Mouse (Mus musculus) liver, postnatal 0 days (tissue): Measurements from ENCODE around the gene Gde1. TPM values are rescaled to one million over a fixed set of nuclear protein-coding genes. Genes with fewer than 3 reads are reported as not detected.

ENCODE experiments used
- ATAC-seq: fragments of 200-750 bp; cut with Nextera tagmentation; 2 replicates; pipeline ENCODE4 v1.8.0; 2017; ENCODE audit warnings: mild to moderate bottlenecking, moderate library complexity
- DNase-seq: peaks from one replicate; pipeline ENCODE4 v3.0.0-alpha.2; 2016
- H3K27ac ChIP-seq: fragments of 300-500 bp; sonication (generic); 2 replicates; pipeline ENCODE4 v1.5.1; 2014; ENCODE audit warnings: antibody characterized with exemption, moderate library complexity, mild to moderate bottlenecking, low read depth
- H3K27me3 ChIP-seq: fragments of 300-500 bp; sonication (generic); 2 replicates; pipeline ENCODE4 v1.6.1; 2014; ENCODE audit warnings: low read length, control low read depth, mixed read lengths; ENCODE audit not compliant: insufficient read depth
- H3K36me3 ChIP-seq: fragments of 300-500 bp; sonication (generic); replicated peaks from 2 replicates; pipeline ENCODE4 v1.6.1; 2014; ENCODE audit warnings: mild to moderate bottlenecking, control low read depth, low read length, moderate library complexity, mixed read lengths; ENCODE audit not compliant: insufficient read depth
- H3K4me1 ChIP-seq: fragments of 300-500 bp; sonication (generic); 2 replicates; pipeline ENCODE4 v1.6.1; 2014; ENCODE audit warnings: antibody characterized with exemption, mild to moderate bottlenecking, control low read depth; ENCODE audit not compliant: insufficient read depth
- H3K4me2 ChIP-seq: fragments of 300-500 bp; sonication (generic); 2 replicates; pipeline ENCODE4 v1.6.1; 2014; ENCODE audit warnings: low read depth, mild to moderate bottlenecking, low read length, moderate library complexity, mixed read lengths
- H3K4me3 ChIP-seq: fragments of 300-500 bp; sonication (generic); 2 replicates; pipeline ENCODE4 v1.5.1; 2014; ENCODE audit warnings: low read depth, low read length
- H3K9ac ChIP-seq: fragments of 300-500 bp; sonication (generic); replicated peaks from 2 replicates; pipeline ENCODE4 v1.6.1; 2014; ENCODE audit warnings: mild to moderate bottlenecking, moderate library complexity
- H3K9me3 ChIP-seq: fragments of 300-500 bp; sonication (generic); 2 replicates; pipeline ENCODE4 v1.6.1; 2016; ENCODE audit warnings: mild to moderate bottlenecking, control low read depth, low read length, mixed read lengths
- CTCF ChIP-seq: sonication (generic); IDR thresholded peaks from 2 replicates; pipeline ENCODE4 v1.5.1; 2016; ENCODE audit warnings: antibody characterized with exemption, low read depth
- EP300 ChIP-seq: IDR thresholded peaks from 2 replicates; pipeline ENCODE4 v1.6.1; 2016; ENCODE audit warnings: antibody characterized with exemption, low read depth, mild to moderate bottlenecking
- WGBS: fragments of 180-500 bp; shearing (Covaris S2); extraction: QIAGEN DNeasy Blood & Tissue Kit; methylation state at CpG from one replicate; pipeline ENCODE4 v1.1.7; 2014; ENCODE audit not compliant: insufficient replicate concordance; 5-methylcytosine and 5-hydroxymethylcytosine counted together
- polyA plus RNA-seq: library from polyadenylated mRNA; unstranded; fragments of >200 nt; fragmentation: Nextera tagmentation; extraction: Ambion mirVana; gene quantifications from 2 replicates; pipeline ENCODE4 v1.2.1, GENCODE M21; 2015

Gde1 gene
- polyA plus RNA-seq, 1 experiment from 2014 or later: 43.1 TPM

DNA sequence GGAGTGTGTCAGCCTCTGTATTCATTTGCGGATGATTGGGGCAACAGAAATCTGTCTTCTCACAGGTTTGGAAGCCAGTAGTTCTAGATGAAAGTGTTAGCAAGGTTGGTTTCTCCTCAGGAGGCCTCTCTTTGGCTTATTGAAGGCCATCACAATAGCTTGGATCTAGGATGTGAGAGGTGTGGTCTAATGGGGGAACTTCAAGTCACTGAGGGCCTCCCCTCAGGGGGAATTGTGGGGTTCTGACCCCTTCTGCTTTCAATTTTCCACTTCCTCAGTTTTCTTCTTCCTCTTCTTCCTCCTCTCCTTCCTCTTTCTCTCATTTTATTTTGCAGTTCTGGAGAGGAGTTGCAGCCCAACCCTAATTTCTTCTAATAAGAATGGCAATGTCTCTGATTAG, 59.3 kb downstream of the Gde1 start:
- H3K36me3 ChIP-seq: no peaks in the 10 kb centered on the region
- H3K9ac ChIP-seq: no peak overlapping the region
- no peaks in the 10 kb centered on the region for H3K27me3 ChIP-seq
- WGBS: 83% methylated on average over 1 of the region's 1 CpGs
- no peaks in the 10 kb centered on the region for H3K4me1 ChIP-seq
- no peak overlapping the region for H3K27ac ChIP-seq
- H3K4me2 ChIP-seq: no peak overlapping the region
- DNase-seq: no peak
- no peak overlapping the region for H3K4me3 ChIP-seq
- TF ChIP-seq CTCF (no peak), EP300 (no peak)
- ATAC-seq: no peak
- no peaks in the 10 kb centered on the region for H3K9me3 ChIP-seq

Other genes starting within 250 kb of the Gde1 start
- gene Itpripl2, start 213.8 kb downstream of the Gde1 start, polyA plus RNA-seq: 1.3 TPM in 2 replicates
- 53.1 and 53.4 TPM in 2 replicates for gene Coq7, start 172.4 kb downstream of the Gde1 start, polyA plus RNA-seq
- gene Tmc7, start 121.0 kb downstream of the Gde1 start, polyA plus RNA-seq: 0.18 and 0.33 TPM in 2 replicates
- 0.02 and 0.05 TPM in 2 replicates for gene Tmc5, start 108.5 kb downstream of the Gde1 start, polyA plus RNA-seq
- gene Ccp110, start 6.8 kb upstream of the Gde1 start, polyA plus RNA-seq: 2.7 and 3.5 TPM in 2 replicates
- gene Vps35l, start 34.4 kb upstream of the Gde1 start, polyA plus RNA-seq: 19.3 and 20.5 TPM in 2 replicates
- 0.27 and 0.39 TPM in 2 replicates for gene Iqck, start 150.0 kb upstream of the Gde1 start, polyA plus RNA-seq
- 29.9 and 31.5 TPM in 2 replicates for gene Knop1, start 150.5 kb upstream of the Gde1 start, polyA plus RNA-seq